Mouse (Mus musculus) left cerebral cortex, postnatal 10 days (tissue): ENCODE data around the gene Epb41l3. TPM values are rescaled to one million over a fixed set of nuclear protein-coding genes. Genes with fewer than 3 reads are reported as not detected.

Experiments
- DNase-seq, 2 experiments: peaks; one replicate each; pipeline ENCODE4 v3.0.0; 2021 to 2022; ENCODE audit warnings: low spot score in 2 of 2, mixed read lengths in 1 of 2; ENCODE audit errors: extremely low spot score in 1 of 2
- intact Hi-C: fragments of 180-260 bp; cut with DNase I; formaldehyde crosslinking; loops from one replicate; pipeline ENCODE4 v1.15.1; 2025
- total RNA-seq, 2 experiments: library from RNA; stranded (reverse); gene quantifications; 2 replicates each; pipeline ENCODE4 v1.2.3; 2021

Epb41l3 gene
- 100 to 1,000 TPM; 157 to 165 TPM for total RNA-seq

GRCm38 (mm10) chr17:69075501-69076237, at the start of gene Epb41l3:
Gene Epb41l3, plus strand, starts transcription at chr17:69075683.
- intact Hi-C loops: no loop called here
- peak; percentile 74 to 88 for DNase-seq

- intact Hi-C loops: no loop called here
- no peak for DNase-seq
Observed at GRCm38 (mm10) chr17:69038760-69039675, 36.5 kb upstream of the Epb41l3 start.

GRCm38 (mm10) chr17:69041516-69041915, 34.0 kb upstream of the Epb41l3 start:
- intact Hi-C loops: no loop called here
- DNase-seq: no peak

- DNase-seq: no peak
- intact Hi-C loops: no loop called here
Observed at GRCm38 (mm10) chr17:69048826-69049225, 26.7 kb upstream of the Epb41l3 start.

- intact Hi-C loops: no loop called here
- DNase-seq: no peak
Observed at GRCm38 (mm10) chr17:69054029-69054428, 21.5 kb upstream of the Epb41l3 start.

GRCm38 (mm10) chr17:69059760-69060159, 15.7 kb upstream of the Epb41l3 start:
- DNase-seq: no peak
- intact Hi-C loops: no loop called here

GRCm38 (mm10) chr17:69060388-69060787, 15.1 kb upstream of the Epb41l3 start:
- intact Hi-C loops: no loop called here
- DNase-seq: no peak

GRCm38 (mm10) chr17:69061883-69062745, 13.4 kb upstream of the Epb41l3 start:
- DNase-seq: no peak
- intact Hi-C loops: no loop called here

- intact Hi-C loops: no loop called here
- DNase-seq: no peak
Observed at GRCm38 (mm10) chr17:69067937-69068739, 7.3 kb upstream of the Epb41l3 start.

GRCm38 (mm10) chr17:69074095-69074494, 1.4 kb upstream of the Epb41l3 start:
- intact Hi-C loops: no loop called here

GRCm38 (mm10) chr17:69076238-69076625, 749 bp downstream of the Epb41l3 start:
- intact Hi-C loops: no loop called here

More at GRCm38 (mm10) chr17:69074095-69074494, 1.4 kb upstream of the Epb41l3 start:
- DNase-seq: no peak

GRCm38 (mm10) chr17:69076747-69077543, 1.5 kb downstream of the Epb41l3 start:
- DNase-seq: peak in 1 of 2 experiments; percentile 28
- intact Hi-C loops: no loop called here

More at GRCm38 (mm10) chr17:69076238-69076625, 749 bp downstream of the Epb41l3 start:
- DNase-seq: peak; percentile 42 to 68

GRCm38 (mm10) chr17:69077544-69077920, 2.0 kb downstream of the Epb41l3 start:
- intact Hi-C loops: no loop called here
- DNase-seq: peak in 1 of 2 experiments; percentile 23

- peak in 1 of 2 experiments; percentile 21 for DNase-seq
- intact Hi-C loops: no loop called here
Observed at GRCm38 (mm10) chr17:69082316-69082715, 6.8 kb downstream of the Epb41l3 start.

- DNase-seq: no peak
- intact Hi-C loops: no loop called here
Observed at GRCm38 (mm10) chr17:69091618-69092017, 16.1 kb downstream of the Epb41l3 start.

GRCm38 (mm10) chr17:69097068-69097467, 21.6 kb downstream of the Epb41l3 start:
- DNase-seq: no peak
- intact Hi-C loops: no loop called here

GRCm38 (mm10) chr17:69097955-69098354, 22.5 kb downstream of the Epb41l3 start:
- DNase-seq: no peak
- intact Hi-C loops: no loop called here
